Mouse (Mus musculus): ENCODE measurements at regions not wholly inside any gene's neighbourhood (a gene's known extent, or its start where the extent isn't known, plus 50 kb on each side); places are given as distances from the start of the nearest gene placed in this dataset.

GRCm38 (mm10) chr10:96358984-96359383, 222.6 kb downstream of the Gm5426 start:
- no peak for DNase-seq (ENCODE audit: low spot score in 2 of 2)
- intact Hi-C loops (cut with DNase I) = no loop called here

GRCm38 (mm10) chr10:96362211-96362610, 225.8 kb downstream of the Gm5426 start:
- DNase-seq (ENCODE audit: low spot score in 2 of 2) = no peak
- intact Hi-C loops (cut with DNase I) = no loop called here

GRCm38 (mm10) chr10:96363867-96364266, 227.5 kb downstream of the Gm5426 start:
- no peak for DNase-seq (ENCODE audit: low spot score in 2 of 2)
- intact Hi-C loops (cut with DNase I) = no loop called here

GRCm38 (mm10) chr10:96365101-96365500, 228.7 kb downstream of the Gm5426 start:
- intact Hi-C loops (cut with DNase I) = no loop called here
- no peak for DNase-seq (ENCODE audit: low spot score in 2 of 2)

- DNase-seq (ENCODE audit: low spot score in 2 of 2) = no peak
- intact Hi-C loops (cut with DNase I) = no loop called here
Observed at GRCm38 (mm10) chr10:96366871-96367270, 230.5 kb downstream of the Gm5426 start.

GRCm38 (mm10) chr10:96370547-96371320, 234.3 kb downstream of the Gm5426 start:
- intact Hi-C loops (cut with DNase I) = no loop called here
- no peak for DNase-seq (ENCODE audit: low spot score in 2 of 2)

GRCm38 (mm10) chr10:96371321-96371653, 234.9 kb downstream of the Gm5426 start:
- intact Hi-C loops (cut with DNase I) = no loop called here
- DNase-seq (ENCODE audit: low spot score in 2 of 2) = peak; percentile 17

- DNase-seq (ENCODE audit: low spot score in 2 of 2) = no peak
- intact Hi-C loops (cut with DNase I) = no loop called here
Observed at GRCm38 (mm10) chr10:96372616-96373346, 236.4 kb downstream of the Gm5426 start.

GRCm38 (mm10) chr10:96373481-96373880, 237.1 kb downstream of the Gm5426 start:
- intact Hi-C loops (cut with DNase I) = no loop called here
- no peak for DNase-seq (ENCODE audit: low spot score in 2 of 2)

GRCm38 (mm10) chr10:96374293-96375069, 238.1 kb downstream of the Gm5426 start:
- DNase-seq (ENCODE audit: low spot score in 2 of 2) = no peak
- intact Hi-C loops (cut with DNase I) = no loop called here

- no peak for DNase-seq (ENCODE audit: low spot score in 2 of 2)
- intact Hi-C loops (cut with DNase I) = no loop called here
Observed at GRCm38 (mm10) chr10:96375070-96375447, 238.7 kb downstream of the Gm5426 start.

GRCm38 (mm10) chr10:96377549-96377948, 239.3 kb upstream of the Btg1 start:
- intact Hi-C loops (cut with DNase I) = no loop called here
- no peak for DNase-seq (ENCODE audit: low spot score in 2 of 2)

GRCm38 (mm10) chr10:96379016-96379771, 237.6 kb upstream of the Btg1 start:
- intact Hi-C loops (cut with DNase I) = no loop called here
- no peak for DNase-seq (ENCODE audit: low spot score in 2 of 2)

- no peak for DNase-seq (ENCODE audit: low spot score in 2 of 2)
- intact Hi-C loops (cut with DNase I) = no loop called here
Observed at GRCm38 (mm10) chr10:96381664-96382063, 235.1 kb upstream of the Btg1 start.

- intact Hi-C loops (cut with DNase I) = no loop called here
- no peak for DNase-seq (ENCODE audit: low spot score in 2 of 2)
Observed at GRCm38 (mm10) chr10:96391748-96392147, 225.1 kb upstream of the Btg1 start.

- intact Hi-C loops (cut with DNase I) = no loop called here
- no peak for DNase-seq (ENCODE audit: low spot score in 2 of 2)
Observed at GRCm38 (mm10) chr10:96392836-96393235, 224.0 kb upstream of the Btg1 start.

GRCm38 (mm10) chr10:96394210-96394609, 222.6 kb upstream of the Btg1 start:
- DNase-seq (ENCODE audit: low spot score in 2 of 2) = no peak
- intact Hi-C loops (cut with DNase I) = no loop called here

- intact Hi-C loops (cut with DNase I) = no loop called here
- DNase-seq (ENCODE audit: low spot score in 2 of 2) = no peak
Observed at GRCm38 (mm10) chr10:96395017-96395416, 221.8 kb upstream of the Btg1 start.

GRCm38 (mm10) chr10:96397931-96398561, 218.8 kb upstream of the Btg1 start:
- intact Hi-C loops (cut with DNase I) = no loop called here

More at GRCm38 (mm10) chr10:96397931-96398561, 218.8 kb upstream of the Btg1 start:
- DNase-seq (ENCODE audit: low spot score in 2 of 2) = peak in 1 of 2 experiments; percentile 5
